Mouse (Mus musculus) kidney, adult 2 months (tissue): Measurements from ENCODE around the gene Med12l. TPM values are rescaled to one million over a fixed set of nuclear protein-coding genes. Genes with fewer than 3 reads are reported as not detected.

Experiments used
- DNase-seq: peaks from one replicate; pipeline ENCODE4 v3.0.0; 2021
- H3K27ac ChIP-seq: fragments of 200-500 bp; 2 replicates; pipeline ENCODE4 v1.5.1; 2012; ENCODE audit warnings: low read depth, low read length, control low read depth, inconsistent platforms; ENCODE audit not compliant: insufficient read depth
- H3K27me3 ChIP-seq: fragments of 200-500 bp; replicated peaks from 2 replicates; pipeline ENCODE4 v1.6.1; 2012; ENCODE audit warnings: mild to moderate bottlenecking, moderate library complexity, low read length, inconsistent platforms; ENCODE audit not compliant: control insufficient read depth, insufficient read depth
- H3K36me3 ChIP-seq: fragments of 200-500 bp; 2 replicates; pipeline ENCODE4 v1.6.1; 2012; ENCODE audit warnings: mild to moderate bottlenecking, moderate library complexity, low read length, inconsistent platforms; ENCODE audit not compliant: control insufficient read depth, insufficient read depth
- H3K4me1 ChIP-seq: fragments of 200-500 bp; 2 replicates; pipeline ENCODE4 v1.6.1; 2011; ENCODE audit warnings: low read length; ENCODE audit not compliant: control insufficient read depth, insufficient read depth
- H3K4me3 ChIP-seq: fragments of 200-500 bp; 2 replicates; pipeline ENCODE4 v1.5.1; 2011; ENCODE audit warnings: mild to moderate bottlenecking, low read depth, low read length, control low read depth; ENCODE audit not compliant: insufficient read depth
- CTCF ChIP-seq: fragments of 200-500 bp; conservative IDR thresholded peaks from 2 replicates; pipeline ENCODE4 v1.5.1; 2011; ENCODE audit warnings: low read depth, mild to moderate bottlenecking, control low read depth, low read length, moderate library complexity, mixed read lengths; ENCODE audit not compliant: insufficient read depth, insufficient read length
- POLR2A ChIP-seq: fragments of 200-500 bp; IDR thresholded peaks from one replicate; pipeline ENCODE4 v1.6.1; 2011; ENCODE audit warnings: low read depth, low read length, control low read depth
- WGBS: fragments of 180-500 bp; shearing (Covaris S2); methylation state at CpG from one replicate; pipeline ENCODE4 v1.1.7; 2018; 5-methylcytosine and 5-hydroxymethylcytosine counted together
- polyA plus RNA-seq: library from polyadenylated mRNA; depleted of rRNA; stranded (reverse); fragments of >200 nt; gene quantifications from 2 replicates; pipeline ENCODE4 v1.2.3, GENCODE M21; 2012

Med12l gene
- polyA plus RNA-seq, 1 experiment, result 0.64 TPM

GRCm38 (mm10) chr3:59005996-59006730 lies 538 bp downstream of the Med12l start:
- Histone ChIP-seq H3K27me3 (no peaks in the 10 kb centered on the region), H3K36me3 (no peaks in the 10 kb centered on the region), H3K27ac (no peak overlapping the region), H3K4me3 (peak overlapping the region; percentile 50), H3K4me1 (no peaks in the 10 kb centered on the region)
- WGBS, result under 1% methylated on average over 83 of the region's 83 CpGs
- peak; percentile 9 for DNase-seq
- TF ChIP-seq POLR2A (no peak), CTCF (no peak)

- H3K27me3 ChIP-seq, result no peaks in the 10 kb centered on the region
- TF ChIP-seq POLR2A, result no peak
- TF ChIP-seq CTCF, result peak; percentile 49
- H3K4me1 ChIP-seq, result no peaks in the 10 kb centered on the region
- H3K4me3 ChIP-seq, result peak overlapping the region; percentile 50
- H3K36me3 ChIP-seq, result no peaks in the 10 kb centered on the region
- WGBS, result 1% methylated on average over 76 of the region's 77 CpGs
- no peak overlapping the region for H3K27ac ChIP-seq
- peak; percentile 70 for DNase-seq
Observed at GRCm38 (mm10) chr3:59006731-59007441, 1.3 kb downstream of the Med12l start.

- Histone ChIP-seq H3K4me3 (no peak overlapping the region), H3K27ac (no peak overlapping the region), H3K4me1 (no peaks in the 10 kb centered on the region), H3K27me3 (no peaks in the 10 kb centered on the region), H3K36me3 (no peaks in the 10 kb centered on the region)
- DNase-seq, result no peak
- TF ChIP-seq POLR2A (no peak), CTCF (no peak)
- 88% methylated on average over 3 of the region's 3 CpGs for WGBS
Observed at GRCm38 (mm10) chr3:59010276-59010675, 4.7 kb downstream of the Med12l start.

- WGBS, result 74% methylated on average over 4 of the region's 4 CpGs
- no peak overlapping the region for H3K4me3 ChIP-seq
- H3K36me3 ChIP-seq, result no peaks in the 10 kb centered on the region
- H3K4me1 ChIP-seq, result no peaks in the 10 kb centered on the region
- H3K27ac ChIP-seq, result no peak overlapping the region
- TF ChIP-seq CTCF, result no peak
- TF ChIP-seq POLR2A, result no peak
- H3K27me3 ChIP-seq, result no peaks in the 10 kb centered on the region
- DNase-seq, result no peak
Observed at GRCm38 (mm10) chr3:59015698-59016412, 10.2 kb downstream of the Med12l start.

- 68% methylated on average over 9 of the region's 9 CpGs for WGBS
- Histone ChIP-seq H3K4me3 (no peak overlapping the region), H3K36me3 (no peaks in the 10 kb centered on the region), H3K27me3 (no peaks in the 10 kb centered on the region), H3K27ac (no peak overlapping the region), H3K4me1 (no peaks in the 10 kb centered on the region)
- DNase-seq, result no peak
- TF ChIP-seq CTCF, result no peak
- no peak for TF ChIP-seq POLR2A
Observed at GRCm38 (mm10) chr3:59016501-59016900, 10.9 kb downstream of the Med12l start.

GRCm38 (mm10) chr3:59021236-59021635 lies 15.6 kb downstream of the Med12l start:
- no peaks in the 10 kb centered on the region for H3K27me3 ChIP-seq
- TF ChIP-seq CTCF (no peak), POLR2A (no peak)
- no peaks in the 10 kb centered on the region for H3K36me3 ChIP-seq
- 52% methylated on average over 8 of the region's 8 CpGs for WGBS
- H3K4me3 ChIP-seq, result no peak overlapping the region
- H3K4me1 ChIP-seq, result no peaks in the 10 kb centered on the region
- no peak overlapping the region for H3K27ac ChIP-seq
- DNase-seq, result peak; percentile 26

- Histone ChIP-seq H3K36me3 (no peaks in the 10 kb centered on the region), H3K4me1 (no peaks in the 10 kb centered on the region), H3K27me3 (no peaks in the 10 kb centered on the region), H3K4me3 (no peak overlapping the region), H3K27ac (no peak overlapping the region)
- no peak for TF ChIP-seq CTCF
- no peak for DNase-seq
- WGBS, result 64% methylated on average over 2 of the region's 2 CpGs
Observed at GRCm38 (mm10) chr3:59022251-59022650, 16.6 kb downstream of the Med12l start.
